Mouse (Mus musculus): Measurements from ENCODE around the gene Gm14819.
"Not testable (repeated sequence)": the region's sequence is repeated elsewhere in the genome, so short reads cannot be mapped to it uniquely, and the experiment has no call there.

Gm14819 gene

DNA sequence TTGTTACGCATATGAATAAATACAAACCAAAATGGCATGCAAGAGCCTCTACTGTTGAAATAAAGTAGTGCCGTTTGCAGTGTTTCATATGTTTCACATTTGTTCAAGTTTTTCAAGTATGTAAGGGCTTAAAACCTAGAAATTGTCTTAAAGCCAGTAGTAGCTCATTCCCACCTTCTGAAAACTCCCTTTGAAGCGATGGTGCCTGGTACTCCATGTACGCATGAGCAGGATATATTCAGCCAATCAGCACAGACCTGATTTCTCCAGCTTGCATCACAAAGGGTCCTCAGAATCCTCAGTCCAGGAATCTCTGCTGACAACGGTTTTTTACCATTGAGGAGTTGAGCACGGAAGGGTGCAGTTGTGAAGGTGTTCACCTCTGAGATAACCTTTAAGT is at the start of gene Gm14819:
Gene Gm14819, plus strand, starts transcription at position 301 of the 400 bp plus-strand sequence.
- DNase-seq (ENCODE audit: low read depth): not testable (repeated sequence)

Measured in NIH3T3 (cell line).